Mouse (Mus musculus) kidney, embryonic 15.5 days (tissue): Measurements from ENCODE around the gene Odf3. TPM values are rescaled to one million over a fixed set of nuclear protein-coding genes. Genes with fewer than 3 reads are reported as not detected.
A peak's percentile ranks its signal among the peaks of the same experiment; 100 is the strongest.
"Not testable (repeated sequence)": the region's sequence is repeated elsewhere in the genome, so short reads cannot be mapped to it uniquely, and the experiment has no call there.

ENCODE experiments used
- ATAC-seq: fragments of 200-750 bp; cut with Nextera tagmentation; replicated peaks from 2 replicates; pipeline ENCODE4 v1.8.0; 2017; ENCODE audit warnings: moderate TSS enrichment; ENCODE audit not compliant: low FRiP score
- H3K27ac ChIP-seq: fragments of 300-500 bp; sonication (generic); 2 replicates; pipeline ENCODE4 v1.5.1; 2015; ENCODE audit warnings: mild to moderate bottlenecking, inconsistent platforms
- H3K27me3 ChIP-seq: fragments of 300-500 bp; sonication (generic); 2 replicates; pipeline ENCODE4 v1.6.1; 2015; ENCODE audit warnings: inconsistent platforms
- H3K36me3 ChIP-seq: fragments of 300-500 bp; sonication (generic); 2 replicates; pipeline ENCODE4 v1.6.1; 2015; ENCODE audit warnings: inconsistent platforms
- H3K4me1 ChIP-seq: fragments of 300-500 bp; sonication (generic); 2 replicates; pipeline ENCODE4 v1.6.1; 2015; ENCODE audit warnings: inconsistent platforms
- H3K4me2 ChIP-seq: fragments of 300-500 bp; sonication (generic); 2 replicates; pipeline ENCODE4 v1.6.1; 2015; ENCODE audit warnings: moderate library complexity, mild to moderate bottlenecking, inconsistent platforms
- H3K4me3 ChIP-seq: fragments of 300-500 bp; sonication (generic); replicated peaks from 2 replicates; pipeline ENCODE4 v1.5.1; 2015; ENCODE audit warnings: mild to moderate bottlenecking, inconsistent platforms
- H3K9ac ChIP-seq: fragments of 300-500 bp; sonication (generic); 2 replicates; pipeline ENCODE4 v1.6.1; 2015; ENCODE audit warnings: mild to moderate bottlenecking, inconsistent platforms
- H3K9me3 ChIP-seq: fragments of 300-500 bp; sonication (generic); replicated peaks from 2 replicates; pipeline ENCODE4 v1.6.1; 2016; ENCODE audit warnings: inconsistent platforms
- WGBS: fragments of 180-500 bp; shearing (Covaris S2); methylation state at CpG from one replicate; pipeline ENCODE4 v1.1.7; 2015; ENCODE audit warnings: mixed read lengths; 5-methylcytosine and 5-hydroxymethylcytosine counted together
- polyA plus RNA-seq: library from polyadenylated mRNA; unstranded; fragments of >200 nt; fragmentation: Nextera tagmentation; extraction: Ambion mirVana; gene quantifications from 2 replicates; pipeline ENCODE4 v1.2.1, GENCODE M21; 2015

The Odf3 gene
- polyA plus RNA-seq, 1 experiment from 2014 or later, result not detected

GRCm38 (mm10) chr7:140859997-140860396 lies 12.4 kb downstream of the Odf3 start:
- Histone ChIP-seq H3K4me2 (no peak overlapping the region), H3K27me3 (no peaks in the 10 kb centered on the region), H3K36me3 (peaks cover 68% of the 10 kb centered on the region), H3K4me1 (peaks cover 23% of the 10 kb centered on the region), H3K27ac (no peak overlapping the region), H3K9ac (no peak overlapping the region), H3K4me3 (no peak overlapping the region), H3K9me3 (no peaks in the 10 kb centered on the region)
- WGBS, result 65% methylated on average over 6 of the region's 6 CpGs
- no peak for ATAC-seq

DNA sequence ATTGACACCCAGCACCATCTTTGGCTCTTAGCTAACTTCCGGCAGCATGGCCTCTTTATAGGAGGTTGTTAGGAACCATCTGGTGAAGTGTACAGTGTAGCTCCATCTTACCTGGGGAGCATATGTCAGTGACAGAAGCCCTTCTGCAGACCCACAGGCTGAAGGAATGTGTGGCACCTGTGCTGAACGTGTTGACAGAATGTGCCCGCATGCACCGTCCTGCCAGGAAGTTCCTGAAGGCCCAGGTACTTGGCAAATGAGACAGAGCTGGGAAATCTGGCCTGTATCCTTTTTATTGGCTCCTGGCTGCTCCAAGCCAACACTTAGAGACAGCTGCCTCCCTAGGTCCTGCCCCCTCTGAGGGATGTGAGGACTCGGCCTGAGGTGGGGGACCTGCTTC lies 13.1 kb downstream of the Odf3 start:
- whole genome bisulfite sequencing, result 95% methylated on average over 5 of the region's 5 CpGs
- H3K4me2 ChIP-seq, result no peak overlapping the region
- peaks cover 16% of the 10 kb centered on the region for H3K4me1 ChIP-seq
- peaks cover 75% of the 10 kb centered on the region for H3K36me3 ChIP-seq
- no peak overlapping the region for H3K27ac ChIP-seq
- no peaks in the 10 kb centered on the region for H3K27me3 ChIP-seq
- H3K9me3 ChIP-seq, result no peaks in the 10 kb centered on the region
- H3K4me3 ChIP-seq, result no peak overlapping the region
- ATAC-seq, result no peak
- no peak overlapping the region for H3K9ac ChIP-seq

DNA sequence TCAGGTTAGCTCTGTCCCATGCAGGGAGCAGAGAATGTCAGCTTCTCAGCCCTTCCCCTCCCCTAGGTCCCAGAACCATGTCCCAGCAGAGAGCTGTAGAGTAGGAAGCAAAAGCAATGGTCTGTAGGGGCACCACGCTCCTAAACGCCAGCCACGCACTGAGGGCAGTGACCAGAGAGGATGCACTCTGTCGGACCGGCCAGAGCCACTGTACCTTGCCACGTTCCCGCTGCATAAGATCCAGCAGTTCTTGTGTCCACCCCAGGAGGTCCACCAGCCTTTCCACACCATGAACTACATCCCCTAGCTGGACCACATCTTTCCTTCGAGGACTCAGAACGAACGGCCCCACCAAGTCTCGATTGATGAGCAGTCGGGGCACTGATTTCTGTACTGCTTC lies 17.2 kb downstream of the Odf3 start:
- no peaks in the 10 kb centered on the region for H3K4me1 ChIP-seq
- H3K4me2 ChIP-seq, result no peak overlapping the region
- H3K9ac ChIP-seq, result no peak overlapping the region
- no peak overlapping the region for H3K27ac ChIP-seq
- H3K9me3 ChIP-seq, result no peaks in the 10 kb centered on the region
- ATAC-seq, result no peak
- peaks cover 80% of the 10 kb centered on the region for H3K36me3 ChIP-seq
- WGBS, result 85% methylated on average over 12 of the region's 12 CpGs
- no peaks in the 10 kb centered on the region for H3K27me3 ChIP-seq
- no peak overlapping the region for H3K4me3 ChIP-seq

DNA sequence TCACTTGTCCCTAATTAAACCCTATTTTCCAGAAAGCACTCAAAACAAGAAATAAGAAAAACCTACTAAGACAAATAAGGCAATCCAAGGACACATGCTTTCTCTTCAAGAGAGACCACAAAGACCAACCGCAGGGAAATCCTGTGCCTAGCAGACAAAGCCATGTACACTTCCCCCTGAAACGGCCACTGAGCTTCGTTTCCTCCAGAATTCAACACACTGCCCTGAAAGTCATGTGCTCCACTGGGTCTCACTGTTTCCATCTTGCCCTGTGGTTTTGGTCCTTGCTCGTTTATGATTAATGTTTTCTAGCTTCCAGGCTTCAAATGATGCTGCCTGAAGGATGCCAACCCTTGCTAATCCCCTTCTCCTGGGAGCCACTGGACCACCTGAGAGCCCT lies 26.6 kb downstream of the Odf3 start:
- WGBS, result 91% methylated on average over 4 of the region's 4 CpGs
- Histone ChIP-seq H3K9me3 (no peaks in the 10 kb centered on the region), H3K9ac (no peak overlapping the region), H3K4me3 (no peak overlapping the region), H3K4me1 (no peaks in the 10 kb centered on the region), H3K4me2 (no peak overlapping the region), H3K27ac (no peak overlapping the region), H3K27me3 (no peaks in the 10 kb centered on the region), H3K36me3 (peaks cover 68% of the 10 kb centered on the region)
- no peak for ATAC-seq

- no peaks in the 10 kb centered on the region for H3K9me3 ChIP-seq
- H3K4me1 ChIP-seq, result peaks cover 8% of the 10 kb centered on the region
- H3K4me2 ChIP-seq, result no peak overlapping the region
- H3K36me3 ChIP-seq, result peaks cover 46% of the 10 kb centered on the region
- ATAC-seq, result no peak
- 85% methylated on average over 6 of the region's 6 CpGs for WGBS
- H3K27ac ChIP-seq, result no peak overlapping the region
- H3K9ac ChIP-seq, result no peak overlapping the region
- H3K4me3 ChIP-seq, result no peak overlapping the region
- no peaks in the 10 kb centered on the region for H3K27me3 ChIP-seq
Observed at GRCm38 (mm10) chr7:140877364-140877763, 29.8 kb downstream of the Odf3 start.

DNA sequence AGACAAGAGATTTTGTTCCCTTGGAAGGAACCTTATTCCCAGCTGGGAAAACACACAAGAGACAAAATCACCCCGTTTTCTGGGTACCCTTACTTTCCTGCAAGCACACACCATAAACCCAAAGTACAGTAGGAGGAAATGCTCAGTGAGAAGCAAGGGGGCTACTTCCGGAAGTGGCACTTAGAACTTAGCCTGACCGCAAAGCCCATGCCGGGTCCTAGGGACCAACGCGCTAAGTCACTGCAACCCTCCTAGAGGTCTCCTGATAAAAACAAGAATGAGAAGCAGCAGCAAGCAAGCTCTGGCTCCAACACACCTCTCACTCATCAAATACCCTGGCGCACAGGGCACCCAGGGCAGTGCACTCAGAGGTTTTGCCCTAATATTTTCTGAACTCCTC lies 31.8 kb downstream of the Odf3 start:
- Histone ChIP-seq H3K27me3 (no peaks in the 10 kb centered on the region), H3K27ac (no peak overlapping the region), H3K36me3 (peaks cover 38% of the 10 kb centered on the region), H3K4me3 (no peak overlapping the region), H3K9me3 (no peaks in the 10 kb centered on the region), H3K4me1 (peaks cover 23% of the 10 kb centered on the region), H3K4me2 (no peak overlapping the region), H3K9ac (no peak overlapping the region)
- ATAC-seq, result no peak
- 88% methylated on average over 7 of the region's 7 CpGs for WGBS

DNA sequence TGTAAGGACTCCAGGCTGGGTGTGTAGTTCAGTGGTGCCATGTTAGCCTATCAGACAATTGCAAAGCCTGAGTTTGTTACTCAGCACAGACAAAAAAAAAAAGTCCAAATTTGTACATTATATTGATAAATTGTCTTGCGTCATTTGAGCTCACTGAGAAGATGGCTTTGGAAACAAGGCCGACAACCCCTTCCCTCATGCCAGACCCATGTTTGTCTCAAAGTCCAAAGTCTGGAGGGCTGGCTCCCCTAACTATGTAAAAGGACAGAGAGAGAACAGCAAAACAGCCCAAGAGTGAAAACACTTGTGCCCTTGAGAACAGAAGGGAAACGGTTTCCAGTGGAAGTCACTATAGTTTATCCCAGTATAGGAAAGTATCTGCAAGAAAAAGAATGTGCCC lies 32.8 kb downstream of the Odf3 start:
- H3K9me3 ChIP-seq, result no peaks in the 10 kb centered on the region
- peak overlapping the region; percentile 88 for H3K4me2 ChIP-seq
- WGBS, result 80% methylated on average over 3 of the region's 3 CpGs
- H3K36me3 ChIP-seq, result peaks cover 39% of the 10 kb centered on the region
- peaks cover 23% of the 10 kb centered on the region for H3K4me1 ChIP-seq
- no peak overlapping the region for H3K9ac ChIP-seq
- 0 out of 2 replicates have a peak overlapping the region, but pooled peaks have one; percentile 25 for H3K27ac ChIP-seq
- no peaks in the 10 kb centered on the region for H3K27me3 ChIP-seq
- H3K4me3 ChIP-seq, result peak overlapping the region; percentile 96
- no peak for ATAC-seq

DNA sequence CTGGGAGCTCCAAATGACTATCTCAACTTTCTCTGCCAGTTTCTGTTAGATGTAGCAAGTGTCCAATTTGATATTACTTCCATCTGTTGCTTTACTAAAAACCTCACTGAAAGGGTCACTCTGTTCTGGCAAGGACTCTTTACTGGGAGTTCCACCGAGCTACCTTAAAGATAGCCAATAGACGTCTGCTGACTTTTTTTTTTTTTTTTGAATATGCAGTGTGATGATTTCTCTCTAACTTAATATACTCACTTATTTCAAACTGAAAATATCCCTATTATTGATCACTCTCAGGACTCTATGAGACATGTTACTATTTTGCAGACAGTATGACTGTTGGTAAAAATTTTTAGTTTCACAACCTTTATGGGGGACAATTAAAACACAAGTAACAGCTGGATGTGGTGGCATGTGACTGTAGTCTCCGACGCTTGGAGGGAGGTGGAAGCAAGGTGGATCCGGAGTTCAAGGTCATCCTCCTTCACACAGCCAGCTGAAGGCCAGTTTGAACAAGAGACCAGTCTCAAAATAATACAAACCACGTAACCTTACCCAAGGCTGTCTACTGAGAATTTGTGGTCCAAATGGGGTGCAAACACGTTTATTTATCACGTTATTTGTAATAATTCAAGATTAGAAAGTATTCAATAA lies 33.4 kb downstream of the Odf3 start:
- 12% methylated on average over 8 of the region's 8 CpGs for WGBS
- peak overlapping the region; percentile 83 for H3K9ac ChIP-seq
- 0 out of 2 replicates have a peak overlapping the region, but pooled peaks have one; percentile 25 for H3K27ac ChIP-seq
- peaks cover 40% of the 10 kb centered on the region for H3K36me3 ChIP-seq
- no peaks in the 10 kb centered on the region for H3K27me3 ChIP-seq
- H3K4me1 ChIP-seq, result peaks cover 23% of the 10 kb centered on the region
- ATAC-seq, result no peak
- H3K4me2 ChIP-seq, result peak overlapping the region; percentile 88
- H3K4me3 ChIP-seq, result peak overlapping the region; percentile 96
- no peaks in the 10 kb centered on the region for H3K9me3 ChIP-seq

- Histone ChIP-seq H3K36me3 (peaks cover 40% of the 10 kb centered on the region), H3K9me3 (no peaks in the 10 kb centered on the region), H3K27ac (peak within 1 kb of the TSS; percentile 95), H3K4me2 (peak within 1 kb of the TSS; percentile 88), H3K27me3 (no peaks in the 10 kb centered on the region), H3K9ac (peak within 1 kb of the TSS; percentile 83), H3K4me3 (peak within 1 kb of the TSS; percentile 96), H3K4me1 (peaks cover 23% of the 10 kb centered on the region)
- under 1% methylated on average over 59 of the region's 59 CpGs for WGBS
- peak; percentile 97 for ATAC-seq
Observed at GRCm38 (mm10) chr7:140881696-140882468, 34.3 kb downstream of the Odf3 start, which contains the start of the genes Psmd13 and Sirt3. Gene Psmd13 (plus strand): TSS chr7:140881968. Gene Sirt3 (minus strand): TSS chr7:140882309.

GRCm38 (mm10) chr7:140882469-140882803 lies 34.8 kb downstream of the Odf3 start:
- Histone ChIP-seq H3K9ac (peak overlapping the region; percentile 83), H3K4me3 (peak overlapping the region; percentile 96), H3K27ac (peak overlapping the region; percentile 95), H3K27me3 (no peaks in the 10 kb centered on the region), H3K9me3 (no peaks in the 10 kb centered on the region), H3K36me3 (peaks cover 43% of the 10 kb centered on the region), H3K4me1 (peaks cover 23% of the 10 kb centered on the region), H3K4me2 (peak overlapping the region; percentile 88)
- WGBS, result 0% methylated on average over 12 of the region's 12 CpGs
- ATAC-seq, result peak; percentile 55; the same call in 1 of the 2 replicates

- not testable (repeated sequence) for H3K4me3 ChIP-seq, H3K4me1 ChIP-seq, H3K27ac ChIP-seq, H3K9ac ChIP-seq, H3K27me3 ChIP-seq, H3K9me3 ChIP-seq, ATAC-seq, H3K4me2 ChIP-seq
- H3K36me3 ChIP-seq, result peaks cover 86% of the 10 kb centered on the region
- 94% methylated on average over 16 of the region's 16 CpGs for WGBS
Observed at GRCm38 (mm10) chr7:140890636-140891035, 43.0 kb downstream of the Odf3 start.

DNA sequence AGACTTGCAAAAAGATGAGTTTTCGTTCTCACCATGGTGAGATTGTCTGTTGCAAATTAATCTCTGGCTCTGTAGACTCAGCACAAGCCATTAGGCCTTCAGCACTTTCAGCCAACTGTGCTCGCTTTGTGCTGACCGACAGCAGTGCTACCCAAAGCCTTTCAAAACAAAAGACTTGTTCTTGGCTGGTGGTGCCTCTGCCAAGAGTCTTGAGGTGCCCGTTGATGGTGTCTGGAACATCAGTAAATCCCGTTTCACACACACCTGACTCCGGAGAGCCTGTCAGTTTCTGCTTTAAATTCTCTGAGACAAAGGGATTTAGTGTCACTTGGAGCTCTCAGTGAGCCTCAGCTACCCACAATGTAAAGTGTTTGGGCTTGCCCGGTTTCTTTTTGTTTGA lies 46.4 kb downstream of the Odf3 start:
- 85% methylated on average over 7 of the region's 7 CpGs for WGBS
- no peak overlapping the region for H3K4me3 ChIP-seq
- ATAC-seq, result no peak
- H3K4me2 ChIP-seq, result no peak overlapping the region
- H3K9ac ChIP-seq, result no peak overlapping the region
- peaks cover 85% of the 10 kb centered on the region for H3K36me3 ChIP-seq
- H3K27me3 ChIP-seq, result no peaks in the 10 kb centered on the region
- H3K4me1 ChIP-seq, result no peaks in the 10 kb centered on the region
- no peak overlapping the region for H3K27ac ChIP-seq
- H3K9me3 ChIP-seq, result no peaks in the 10 kb centered on the region
